Mouse (Mus musculus): ENCODE results near the gene Prss29. TPM values are rescaled to one million over a fixed set of nuclear protein-coding genes. Genes with fewer than 3 reads are reported as not detected.

The Prss29 gene
- total RNA-seq, 2 experiments from 2014 or later: not detected

GRCm38 (mm10) chr17:25340003-25340402 lies 21.5 kb downstream of the Prss29 start:
- ATAC-seq (replicated peaks; ENCODE audit: poor library complexity, severe bottlenecking): no peak

- ATAC-seq (replicated peaks; ENCODE audit: poor library complexity, severe bottlenecking): no peak
These were observed 23.0 kb downstream of the Prss29 start for GRCm38 (mm10) chr17:25341490-25341889.

GRCm38 (mm10) chr17:25345462-25345861 lies 27.0 kb downstream of the Prss29 start, which contains the start of gene Tpsab1:
TSS of gene Tpsab1 (minus strand) at chr17:25345562.
- no peak for ATAC-seq (replicated peaks; ENCODE audit: poor library complexity, severe bottlenecking)

- ATAC-seq (replicated peaks; ENCODE audit: poor library complexity, severe bottlenecking): no peak
These were observed 42.8 kb downstream of the Prss29 start for GRCm38 (mm10) chr17:25361291-25361690.

- ATAC-seq (replicated peaks; ENCODE audit: poor library complexity, severe bottlenecking): peak; percentile 62; the same call in 1 of the 2 replicates
These were observed 45.3 kb downstream of the Prss29 start for GRCm38 (mm10) chr17:25363726-25364125.

- ATAC-seq (replicated peaks; ENCODE audit: poor library complexity, severe bottlenecking): no peak
These were observed 47.6 kb downstream of the Prss29 start, which contains the start of gene Tpsb2 for GRCm38 (mm10) chr17:25366005-25366404. TSS of gene Tpsb2 (plus strand) at chr17:25366305.

GRCm38 (mm10) chr17:25368973-25369372 lies 50.5 kb downstream of the Prss29 start, which contains the start of gene Tpsg1:
TSS of gene Tpsg1 (plus strand) at chr17:25369273.
- no peak for ATAC-seq (replicated peaks; ENCODE audit: poor library complexity, severe bottlenecking)

Other genes with a start within 250 kb of the Prss29 start
- gene Tmem204, start 235.1 kb upstream of the Prss29 start, total RNA-seq (2014; fragmentation: Nextera tagmentation): not detected in 2 replicates
- gene Tmem204, start 235.1 kb upstream of the Prss29 start, total RNA-seq (2017): not detected in 2 replicates
- 49.8 and 55.9 TPM in 2 replicates for gene Telo2, start 202.7 kb upstream of the Prss29 start, total RNA-seq (2014; fragmentation: Nextera tagmentation)
- gene Telo2, start 202.7 kb upstream of the Prss29 start, total RNA-seq (2017): 21.8 and 37.3 TPM in 2 replicates
- gene Ptx4, start 197.9 kb upstream of the Prss29 start, total RNA-seq (2014; fragmentation: Nextera tagmentation): not detected in 2 replicates
- gene Ptx4, start 197.9 kb upstream of the Prss29 start, total RNA-seq (2017): not detected in 2 replicates
- gene Clcn7, start 185.3 kb upstream of the Prss29 start, total RNA-seq (2014; fragmentation: Nextera tagmentation): 12.1 and 18.9 TPM in 2 replicates
- 11.3 and 12.6 TPM in 2 replicates for gene Clcn7, start 185.3 kb upstream of the Prss29 start, total RNA-seq (2017)
- gene Ccdc154, start 156.2 kb upstream of the Prss29 start, total RNA-seq (2014; fragmentation: Nextera tagmentation): 0.49 TPM in 1 of 2 replicates, not detected in the other
- gene Ccdc154, start 156.2 kb upstream of the Prss29 start, total RNA-seq (2017): 0.21 TPM in 1 of 2 replicates, not detected in the other
- not detected in 2 replicates for gene Gm38655, start 143.2 kb upstream of the Prss29 start, total RNA-seq (2014; fragmentation: Nextera tagmentation)
- gene Gm38655, start 143.2 kb upstream of the Prss29 start, total RNA-seq (2017): not detected in 2 replicates
- 13.1 and 17.0 TPM in 2 replicates for gene BC003965, start 134.1 kb upstream of the Prss29 start, total RNA-seq (2014; fragmentation: Nextera tagmentation)
- gene BC003965, start 134.1 kb upstream of the Prss29 start, total RNA-seq (2017): 10.0 and 10.2 TPM in 2 replicates
- 6.8 and 17.2 TPM in 2 replicates for gene Unkl, start 130.3 kb upstream of the Prss29 start, total RNA-seq (2014; fragmentation: Nextera tagmentation)
- 5.6 and 9.9 TPM in 2 replicates for gene Unkl, start 130.3 kb upstream of the Prss29 start, total RNA-seq (2017)
- gene Gnptg, start 78.5 kb upstream of the Prss29 start, total RNA-seq (2014; fragmentation: Nextera tagmentation): 10.9 and 19.2 TPM in 2 replicates
- 23.7 and 27.8 TPM in 2 replicates for gene Gnptg, start 78.5 kb upstream of the Prss29 start, total RNA-seq (2017)
- gene Tsr3, start 78.5 kb upstream of the Prss29 start, total RNA-seq (2014; fragmentation: Nextera tagmentation): 10.9 and 17.1 TPM in 2 replicates
- 23.6 and 27.8 TPM in 2 replicates for gene Tsr3, start 78.5 kb upstream of the Prss29 start, total RNA-seq (2017)
- 7.6 and 9.1 TPM in 2 replicates for gene Baiap3, start 62.3 kb upstream of the Prss29 start, total RNA-seq (2014; fragmentation: Nextera tagmentation)
- gene Baiap3, start 62.3 kb upstream of the Prss29 start, total RNA-seq (2017): 3.8 and 11.9 TPM in 2 replicates
- gene Ube2i, start 44.0 kb upstream of the Prss29 start, total RNA-seq (2014; fragmentation: Nextera tagmentation): 356 and 387 TPM in 2 replicates
- 268 and 276 TPM in 2 replicates for gene Ube2i, start 44.0 kb upstream of the Prss29 start, total RNA-seq (2017)
- gene Prss34, start 20.3 kb upstream of the Prss29 start, total RNA-seq (2014; fragmentation: Nextera tagmentation): 2.4 and 94.9 TPM in 2 replicates
- 21.6 and 23.7 TPM in 2 replicates for gene Prss34, start 20.3 kb upstream of the Prss29 start, total RNA-seq (2017)
- not detected in 2 replicates for gene Prss28, start 10.0 kb upstream of the Prss29 start, total RNA-seq (2014; fragmentation: Nextera tagmentation)
- not detected in 2 replicates for gene Prss28, start 10.0 kb upstream of the Prss29 start, total RNA-seq (2017)
- gene Tpsab1, start 26.9 kb downstream of the Prss29 start, total RNA-seq (2014; fragmentation: Nextera tagmentation): not detected in 2 replicates
- gene Tpsab1, start 26.9 kb downstream of the Prss29 start, total RNA-seq (2017): not detected in 2 replicates
- not detected in 2 replicates for gene Tpsb2, start 47.7 kb downstream of the Prss29 start, total RNA-seq (2014; fragmentation: Nextera tagmentation)
- not detected in 2 replicates for gene Tpsb2, start 47.7 kb downstream of the Prss29 start, total RNA-seq (2017)
- gene Tpsg1, start 50.6 kb downstream of the Prss29 start, total RNA-seq (2014; fragmentation: Nextera tagmentation): not detected in 2 replicates
- gene Tpsg1, start 50.6 kb downstream of the Prss29 start, total RNA-seq (2017): not detected in 2 replicates
- not detected in 2 replicates for gene Cacna1h, start 115.1 kb downstream of the Prss29 start, total RNA-seq (2014; fragmentation: Nextera tagmentation)
- gene Cacna1h, start 115.1 kb downstream of the Prss29 start, total RNA-seq (2017): not detected in 2 replicates
- gene Tekt4, start 136.0 kb downstream of the Prss29 start, total RNA-seq (2014; fragmentation: Nextera tagmentation): not detected in 2 replicates
- gene Tekt4, start 136.0 kb downstream of the Prss29 start, total RNA-seq (2017): not detected in 2 replicates
- not detected in 2 replicates for gene Sstr5, start 178.6 kb downstream of the Prss29 start, total RNA-seq (2014; fragmentation: Nextera tagmentation)
- not detected in 2 replicates for gene Sstr5, start 178.6 kb downstream of the Prss29 start, total RNA-seq (2017)

Data from granulocyte monocyte progenitor cell, adult 5-6 weeks (primary cell).